Mouse (Mus musculus) limb, embryonic 13.5 days (tissue): ENCODE measurements around the gene Ift81. TPM values are rescaled to one million over a fixed set of nuclear protein-coding genes. Genes with fewer than 3 reads are reported as not detected.

Experiments used
- ATAC-seq: fragments of 200-750 bp; cut with Nextera tagmentation; 2 replicates; pipeline ENCODE4 v1.8.0; 2017; ENCODE audit warnings: low read depth, moderate number of reproducible peaks, moderate TSS enrichment; ENCODE audit not compliant: low FRiP score
- H3K27ac ChIP-seq: fragments of 300-500 bp; sonication (generic); 2 replicates; pipeline ENCODE4 v1.5.1; 2015; ENCODE audit warnings: inconsistent platforms, mild to moderate bottlenecking, moderate library complexity
- H3K27me3 ChIP-seq: fragments of 300-500 bp; sonication (generic); 2 replicates; pipeline ENCODE4 v1.6.1; 2015; ENCODE audit warnings: mild to moderate bottlenecking, inconsistent platforms
- H3K36me3 ChIP-seq: fragments of 300-500 bp; sonication (generic); 2 replicates; pipeline ENCODE4 v1.6.1; 2015; ENCODE audit warnings: inconsistent platforms, mild to moderate bottlenecking, moderate library complexity
- H3K4me1 ChIP-seq: fragments of 300-500 bp; sonication (generic); 2 replicates; pipeline ENCODE4 v1.6.1; 2015; ENCODE audit warnings: inconsistent platforms
- H3K4me2 ChIP-seq: fragments of 300-500 bp; sonication (generic); replicated peaks from 2 replicates; pipeline ENCODE4 v1.6.1; 2015; ENCODE audit warnings: inconsistent platforms, mild to moderate bottlenecking, moderate library complexity
- H3K4me3 ChIP-seq: fragments of 300-500 bp; sonication (generic); 2 replicates; pipeline ENCODE4 v1.5.1; 2015; ENCODE audit warnings: moderate library complexity, mild to moderate bottlenecking, inconsistent platforms
- H3K9ac ChIP-seq: fragments of 300-500 bp; sonication (generic); 2 replicates; pipeline ENCODE4 v1.6.1; 2015; ENCODE audit warnings: mild to moderate bottlenecking, inconsistent platforms
- H3K9me3 ChIP-seq: fragments of 300-500 bp; sonication (generic); 2 replicates; pipeline ENCODE4 v1.6.1; 2016; ENCODE audit warnings: inconsistent platforms
- WGBS: fragments of 180-500 bp; shearing (Covaris S2); methylation state at CpG from one replicate; pipeline ENCODE4 v1.1.7; 2015; 5-methylcytosine and 5-hydroxymethylcytosine counted together
- polyA plus RNA-seq: library from polyadenylated mRNA; unstranded; fragments of >200 nt; fragmentation: Nextera tagmentation; extraction: Ambion mirVana; gene quantifications from 2 replicates; pipeline ENCODE4 v1.2.1, GENCODE M21; 2015

The Ift81 gene
- polyA plus RNA-seq, 1 experiment from 2014 or later, result 50.7 TPM

DNA sequence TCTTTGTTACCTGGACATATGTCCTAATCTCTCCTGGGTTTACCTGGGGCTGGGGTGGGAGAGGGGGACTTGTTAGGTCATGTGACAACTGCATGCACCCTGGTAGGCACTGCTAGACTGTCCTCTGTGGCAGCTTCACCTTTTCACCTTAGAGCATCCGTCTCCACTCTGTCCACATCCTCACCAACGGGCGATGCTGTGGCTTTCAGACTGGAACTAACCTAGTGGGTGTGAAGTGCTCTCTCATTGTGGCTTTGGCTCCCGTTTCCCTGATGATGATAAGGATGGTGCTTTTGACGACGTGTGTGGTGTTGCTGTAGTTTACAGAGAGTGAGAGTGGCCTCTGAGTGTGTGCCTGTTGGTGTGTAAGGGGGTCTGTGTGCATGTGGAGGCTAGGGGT, 31.0 kb upstream of the Ift81 start:
- Histone ChIP-seq H3K9ac (no peak overlapping the region), H3K4me3 (no peak overlapping the region), H3K36me3 (no peaks in the 10 kb centered on the region), H3K4me2 (no peak overlapping the region), H3K27ac (no peak overlapping the region), H3K27me3 (no peaks in the 10 kb centered on the region), H3K9me3 (no peaks in the 10 kb centered on the region), H3K4me1 (no peaks in the 10 kb centered on the region)
- 85% methylated on average over 6 of the region's 6 CpGs for WGBS
- no peak for ATAC-seq

DNA sequence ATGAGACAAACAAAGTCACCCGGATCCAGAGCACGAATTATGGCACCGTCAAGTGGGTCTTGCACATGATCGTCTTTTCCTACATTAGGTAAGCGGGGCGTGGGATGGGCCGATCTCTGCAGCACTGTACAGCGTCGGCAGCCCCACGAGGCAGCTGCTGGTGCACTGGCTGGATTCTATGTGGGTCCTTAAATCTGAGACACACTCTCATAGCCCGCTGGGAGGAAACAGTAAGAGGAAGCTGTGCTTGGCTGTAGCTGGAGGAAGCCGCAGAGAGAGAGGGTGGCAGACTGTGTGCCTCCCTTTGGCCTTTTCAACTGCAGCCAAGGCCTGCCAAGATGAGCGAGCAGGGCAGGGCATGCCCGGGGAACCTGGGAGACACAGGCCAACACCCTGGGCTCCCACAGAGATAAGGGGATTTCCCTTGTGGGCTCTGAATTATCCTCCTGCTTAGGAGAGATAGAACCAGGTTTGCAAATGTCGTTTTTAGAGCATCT, 29.8 kb upstream of the Ift81 start:
- Histone ChIP-seq H3K36me3 (no peaks in the 10 kb centered on the region), H3K9me3 (no peaks in the 10 kb centered on the region), H3K9ac (no peak overlapping the region), H3K27ac (no peak overlapping the region), H3K4me2 (no peak overlapping the region), H3K4me3 (no peak overlapping the region), H3K27me3 (no peaks in the 10 kb centered on the region), H3K4me1 (no peaks in the 10 kb centered on the region)
- ATAC-seq, result no peak; the same call in 1 of the 2 replicates
- 75% methylated on average over 15 of the region's 15 CpGs for WGBS

DNA sequence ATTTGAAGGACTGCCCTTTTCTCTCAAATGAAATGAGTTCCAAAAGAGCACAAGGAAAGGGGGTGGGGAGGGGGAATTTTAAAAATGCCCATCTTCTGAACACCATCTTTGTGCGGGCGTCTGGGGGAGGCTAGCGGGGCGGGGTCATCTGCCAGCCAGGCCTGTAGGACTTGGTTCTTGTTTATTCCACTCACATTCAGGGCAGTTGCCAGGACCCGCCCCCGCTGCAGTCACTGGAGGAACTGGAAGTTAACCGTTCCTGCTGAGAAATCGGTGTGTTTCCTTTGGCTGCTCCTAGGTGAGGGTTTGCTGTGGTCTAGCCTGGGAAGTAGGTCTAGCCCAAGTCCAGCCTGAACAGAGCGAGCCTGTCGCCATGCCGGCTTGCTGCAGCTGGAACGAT, 29.4 kb upstream of the Ift81 start, which contains the start of gene P2rx7:
TSS of gene P2rx7 (plus strand) at position 211 of the 400 bp plus-strand sequence.
- no peaks in the 10 kb centered on the region for H3K36me3 ChIP-seq
- H3K27ac ChIP-seq, result no peak within 1 kb of the TSS
- H3K27me3 ChIP-seq, result no peaks in the 10 kb centered on the region
- WGBS, result 80% methylated on average over 12 of the region's 12 CpGs
- no peak for ATAC-seq
- no peak within 1 kb of the TSS for H3K4me2 ChIP-seq
- H3K9me3 ChIP-seq, result no peaks in the 10 kb centered on the region
- no peak within 1 kb of the TSS for H3K9ac ChIP-seq
- no peaks in the 10 kb centered on the region for H3K4me1 ChIP-seq
- no peak within 1 kb of the TSS for H3K4me3 ChIP-seq

DNA sequence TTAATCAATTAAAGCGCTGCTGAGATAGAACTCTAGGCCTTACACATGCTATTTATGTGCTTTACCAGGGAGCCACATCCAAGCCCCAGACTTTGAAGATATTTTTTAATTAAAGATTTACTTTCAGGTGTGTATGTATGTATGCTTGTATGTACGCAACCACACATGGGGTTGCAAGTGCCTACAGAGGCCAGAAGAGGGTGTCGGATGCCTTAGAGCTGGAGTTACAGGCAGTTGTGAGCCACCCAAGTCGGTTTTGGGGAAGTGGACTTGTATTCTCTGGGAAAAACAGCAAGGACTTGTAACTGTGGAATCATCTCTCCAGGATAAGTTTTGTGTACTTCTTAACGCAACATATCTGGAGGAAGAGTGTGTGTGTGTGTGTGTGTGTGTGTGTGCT, 25.7 kb upstream of the Ift81 start:
- no peak overlapping the region for H3K9ac ChIP-seq

DNA sequence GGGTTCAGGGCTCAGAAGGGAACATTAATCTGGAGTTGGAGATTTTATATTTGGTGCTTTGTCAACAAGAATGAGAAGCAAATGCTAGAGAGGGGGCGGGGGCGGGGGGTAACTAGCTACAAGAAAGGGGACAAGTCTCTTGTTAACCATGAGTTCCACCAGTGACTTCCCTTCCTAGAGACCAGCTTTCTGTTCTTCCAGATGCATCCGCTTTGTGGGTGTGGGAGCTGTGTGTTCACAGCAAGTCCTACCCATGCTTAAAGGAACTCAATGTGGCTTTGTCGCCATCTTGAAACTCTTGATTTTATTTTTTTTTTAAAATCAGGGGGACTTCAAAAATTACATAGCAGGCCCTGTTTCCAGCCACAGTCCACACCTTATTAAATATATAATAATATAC, 25.2 kb upstream of the Ift81 start:
- WGBS, result 87% methylated on average over 4 of the region's 4 CpGs
- H3K4me1 ChIP-seq, result no peaks in the 10 kb centered on the region
- H3K4me3 ChIP-seq, result no peak overlapping the region
- no peaks in the 10 kb centered on the region for H3K27me3 ChIP-seq
- no peak overlapping the region for H3K4me2 ChIP-seq
- H3K27ac ChIP-seq, result no peak overlapping the region
- ATAC-seq, result no peak
- H3K9me3 ChIP-seq, result no peaks in the 10 kb centered on the region
- no peak overlapping the region for H3K9ac ChIP-seq
- H3K36me3 ChIP-seq, result no peaks in the 10 kb centered on the region

More for the DNA sequence above, 25.7 kb upstream of the Ift81 start:
- WGBS, result 86% methylated on average over 5 of the region's 5 CpGs
- no peak overlapping the region for H3K4me2 ChIP-seq
- H3K27ac ChIP-seq, result no peak overlapping the region
- no peak for ATAC-seq
- H3K4me3 ChIP-seq, result no peak overlapping the region
- H3K9me3 ChIP-seq, result no peaks in the 10 kb centered on the region
- no peaks in the 10 kb centered on the region for H3K27me3 ChIP-seq
- no peaks in the 10 kb centered on the region for H3K36me3 ChIP-seq
- H3K4me1 ChIP-seq, result no peaks in the 10 kb centered on the region

DNA sequence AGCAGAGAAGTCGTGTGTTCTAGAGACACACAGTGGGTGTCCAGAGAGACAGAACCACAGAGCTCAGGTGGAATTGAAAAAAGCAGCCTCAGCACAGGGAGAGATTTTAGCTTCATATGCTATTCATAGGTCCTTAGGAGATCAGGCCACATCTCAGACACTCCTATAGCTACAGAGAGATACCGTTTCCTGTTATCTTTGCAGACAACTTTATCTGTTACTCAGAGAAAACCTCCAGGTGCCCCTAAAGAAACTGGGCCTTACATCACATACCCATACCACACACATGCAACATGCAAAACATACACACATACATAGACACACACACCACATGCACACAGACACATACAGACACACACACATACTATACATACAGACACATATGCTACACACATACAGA, 24.0 kb upstream of the Ift81 start:
- Histone ChIP-seq H3K9ac (no peak overlapping the region), H3K27ac (no peak overlapping the region), H3K9me3 (no peaks in the 10 kb centered on the region), H3K4me2 (no peak overlapping the region), H3K4me1 (no peaks in the 10 kb centered on the region), H3K27me3 (no peaks in the 10 kb centered on the region), H3K4me3 (no peak overlapping the region), H3K36me3 (no peaks in the 10 kb centered on the region)
- no peak for ATAC-seq
- WGBS, result 88% methylated on average over 2 of the region's 2 CpGs

DNA sequence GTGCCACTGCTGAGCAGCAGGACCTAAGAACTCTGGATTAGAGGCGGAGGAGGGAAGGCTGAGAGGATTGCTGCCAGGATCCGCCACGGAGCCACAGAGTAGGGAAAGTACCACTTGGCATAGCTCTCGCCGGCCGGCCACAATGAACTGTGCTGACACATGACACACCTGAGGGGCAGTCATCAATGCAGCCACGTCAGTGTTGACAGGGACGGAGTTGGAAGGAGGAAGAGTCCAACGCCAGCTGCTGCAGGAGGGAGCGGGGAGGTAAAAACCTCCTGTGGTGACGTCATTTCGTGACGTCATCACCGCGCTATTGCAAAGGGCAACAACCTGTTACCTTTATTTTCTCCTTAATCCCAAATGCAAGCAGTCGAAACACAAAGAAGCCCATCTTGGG, 22.6 kb upstream of the Ift81 start:
- Histone ChIP-seq H3K9me3 (no peaks in the 10 kb centered on the region), H3K36me3 (no peaks in the 10 kb centered on the region), H3K27me3 (no peaks in the 10 kb centered on the region), H3K27ac (no peak overlapping the region), H3K4me3 (peak overlapping the region; percentile 16), H3K4me2 (peak overlapping the region; percentile 45), H3K4me1 (no peaks in the 10 kb centered on the region), H3K9ac (0 out of 2 replicates have a peak overlapping the region, but pooled peaks have one; percentile 32)
- WGBS, result 44% methylated on average over 16 of the region's 16 CpGs
- ATAC-seq, result no peak

DNA sequence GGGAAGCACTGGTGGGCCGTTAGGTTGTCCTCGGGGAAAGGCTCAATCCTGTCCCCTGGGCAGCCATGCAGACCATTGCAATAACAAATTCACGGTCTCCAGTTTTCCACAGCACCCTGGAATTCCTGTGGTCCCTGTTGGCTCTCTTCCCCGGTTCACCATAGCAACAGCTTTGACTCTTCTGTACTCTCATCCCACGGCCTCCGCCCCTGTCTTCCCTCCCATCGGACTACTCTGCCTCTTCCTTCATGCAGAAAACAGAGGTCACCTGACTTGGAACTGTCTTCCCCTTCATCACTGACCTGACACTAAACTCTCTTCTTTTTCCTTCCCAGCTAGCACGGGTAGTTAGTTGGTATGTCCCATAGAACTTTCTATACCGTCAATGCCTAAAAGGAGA, 22.0 kb upstream of the Ift81 start:
- no peak overlapping the region for H3K9ac ChIP-seq
- H3K9me3 ChIP-seq, result no peaks in the 10 kb centered on the region
- H3K27ac ChIP-seq, result no peak overlapping the region
- no peak for ATAC-seq
- WGBS, result 90% methylated on average over 9 of the region's 9 CpGs
- H3K36me3 ChIP-seq, result no peaks in the 10 kb centered on the region
- H3K4me2 ChIP-seq, result no peak overlapping the region
- no peak overlapping the region for H3K4me3 ChIP-seq
- H3K27me3 ChIP-seq, result no peaks in the 10 kb centered on the region
- H3K4me1 ChIP-seq, result no peaks in the 10 kb centered on the region

DNA sequence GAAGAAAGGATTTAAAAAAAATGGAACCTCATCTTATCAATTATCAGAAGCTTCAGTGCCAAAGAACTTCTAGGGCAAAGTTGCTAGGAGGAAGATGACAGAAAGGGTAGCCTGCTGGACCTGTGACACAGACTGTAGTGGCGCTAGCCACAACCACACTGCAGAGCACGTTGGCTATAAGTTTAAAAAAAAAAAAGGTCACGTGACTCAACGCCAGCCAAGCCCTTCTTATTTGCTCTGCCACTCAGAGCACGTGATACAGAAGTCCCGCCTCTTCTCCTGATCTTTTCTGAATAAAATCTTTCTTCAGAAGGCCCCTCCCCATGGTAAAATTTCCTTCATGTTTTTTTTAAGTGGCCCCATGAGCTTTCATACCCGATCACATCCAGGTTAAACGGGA, 20.9 kb upstream of the Ift81 start:
- no peaks in the 10 kb centered on the region for H3K9me3 ChIP-seq
- H3K4me2 ChIP-seq, result no peak overlapping the region
- 79% methylated on average over 8 of the region's 8 CpGs for WGBS

DNA sequence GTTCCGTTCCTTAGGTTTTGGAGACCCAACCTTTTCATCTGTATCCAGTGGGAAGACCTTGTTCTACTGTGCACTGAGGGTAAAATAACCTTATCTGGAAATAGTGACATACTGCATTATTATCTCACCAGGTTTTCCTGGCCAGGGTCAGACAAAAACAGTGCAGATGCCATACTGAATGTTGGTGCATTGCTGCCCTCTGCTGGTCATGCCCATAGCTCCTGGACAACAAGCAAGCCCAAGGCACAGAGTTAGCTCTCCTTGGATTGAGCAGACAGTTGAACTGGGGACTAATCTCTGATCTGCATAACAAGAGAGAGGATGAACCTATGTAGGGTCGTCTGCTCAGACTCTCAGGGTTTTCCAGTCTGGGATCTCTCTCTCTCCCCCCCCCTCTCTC, 12.9 kb upstream of the Ift81 start:
- Histone ChIP-seq H3K27me3 (no peaks in the 10 kb centered on the region), H3K4me1 (no peaks in the 10 kb centered on the region), H3K27ac (no peak overlapping the region), H3K4me2 (no peak overlapping the region), H3K9me3 (no peaks in the 10 kb centered on the region), H3K4me3 (no peak overlapping the region), H3K9ac (no peak overlapping the region), H3K36me3 (no peaks in the 10 kb centered on the region)
- peak; percentile 54; the same call in 1 of the 2 replicates for ATAC-seq
- 44% methylated on average over 2 of the region's 2 CpGs for WGBS

More for the DNA sequence above, 20.9 kb upstream of the Ift81 start:
- Histone ChIP-seq H3K36me3 (no peaks in the 10 kb centered on the region), H3K9ac (no peak overlapping the region), H3K27me3 (no peaks in the 10 kb centered on the region), H3K4me3 (no peak overlapping the region), H3K27ac (no peak overlapping the region), H3K4me1 (no peaks in the 10 kb centered on the region)
- no peak for ATAC-seq

DNA sequence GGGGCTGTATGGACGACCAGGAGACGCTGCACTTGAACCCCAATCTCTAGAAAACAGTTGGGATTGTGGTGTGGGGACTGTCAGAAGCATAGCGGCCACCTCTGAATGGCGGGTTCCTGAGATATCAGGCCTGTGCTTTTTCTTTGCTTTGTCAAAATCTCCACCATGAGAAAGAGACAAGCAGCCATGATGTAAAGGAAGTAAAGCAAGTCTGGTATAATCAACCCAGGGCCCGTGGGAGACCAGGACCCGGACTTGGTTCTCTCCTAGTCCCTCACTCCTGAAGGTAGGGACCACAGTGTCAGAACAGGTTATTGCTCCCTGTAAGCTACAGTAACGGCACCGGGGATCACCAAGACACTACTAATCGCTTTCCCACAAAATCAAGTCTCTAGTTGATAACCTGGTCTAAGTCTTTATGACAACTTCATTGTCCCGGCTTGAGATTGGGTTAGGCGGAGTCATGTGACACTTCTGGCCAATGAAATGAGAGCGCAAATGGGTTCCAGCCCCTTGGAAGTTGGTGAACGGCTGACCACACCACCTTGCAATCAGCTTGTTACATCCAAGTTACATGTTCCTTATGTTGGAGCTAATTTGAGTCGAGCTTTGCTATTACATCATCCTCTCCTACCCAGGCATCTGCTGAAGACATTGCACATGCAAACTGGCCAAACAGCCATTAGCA, 11.4 kb upstream of the Ift81 start:
- ATAC-seq, result no peak
- WGBS, result 83% methylated on average over 14 of the region's 14 CpGs
- Histone ChIP-seq H3K4me3 (no peak overlapping the region), H3K27me3 (no peaks in the 10 kb centered on the region), H3K4me1 (peaks cover 11% of the 10 kb centered on the region), H3K36me3 (no peaks in the 10 kb centered on the region), H3K4me2 (no peak overlapping the region), H3K27ac (no peak overlapping the region), H3K9ac (no peak overlapping the region), H3K9me3 (no peaks in the 10 kb centered on the region)

DNA sequence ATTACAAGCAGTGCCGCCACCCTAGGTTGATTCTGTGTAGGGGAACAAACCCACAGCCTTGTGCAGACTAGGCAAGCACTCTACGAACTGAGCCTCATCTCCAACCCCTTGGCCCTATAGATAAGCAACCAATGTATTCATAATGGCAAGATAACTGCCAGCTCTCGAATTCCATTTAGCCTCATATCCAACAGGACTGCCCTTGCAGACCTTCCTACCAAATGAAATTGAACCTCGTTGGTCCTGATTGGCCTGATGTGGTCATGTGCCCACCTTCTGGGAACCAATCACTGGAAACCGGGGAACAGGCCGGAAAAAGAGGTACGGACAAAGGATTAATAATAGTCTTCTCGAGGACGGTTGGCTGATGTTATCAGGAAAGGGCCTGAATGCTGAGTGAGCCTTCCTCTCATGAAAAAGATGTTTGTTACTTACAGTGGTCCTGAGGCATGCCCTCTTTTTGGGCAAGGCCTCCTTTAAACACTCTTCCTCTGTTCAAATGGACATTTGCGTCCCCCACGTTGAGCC, 10.7 kb upstream of the Ift81 start:
- H3K27me3 ChIP-seq, result no peaks in the 10 kb centered on the region
- no peaks in the 10 kb centered on the region for H3K9me3 ChIP-seq
- ATAC-seq, result no peak
- no peaks in the 10 kb centered on the region for H3K36me3 ChIP-seq
- H3K4me3 ChIP-seq, result no peak overlapping the region
- H3K4me1 ChIP-seq, result peaks cover 11% of the 10 kb centered on the region
- no peak overlapping the region for H3K27ac ChIP-seq
- 84% methylated on average over 11 of the region's 11 CpGs for WGBS
- no peak overlapping the region for H3K4me2 ChIP-seq
- no peak overlapping the region for H3K9ac ChIP-seq

DNA sequence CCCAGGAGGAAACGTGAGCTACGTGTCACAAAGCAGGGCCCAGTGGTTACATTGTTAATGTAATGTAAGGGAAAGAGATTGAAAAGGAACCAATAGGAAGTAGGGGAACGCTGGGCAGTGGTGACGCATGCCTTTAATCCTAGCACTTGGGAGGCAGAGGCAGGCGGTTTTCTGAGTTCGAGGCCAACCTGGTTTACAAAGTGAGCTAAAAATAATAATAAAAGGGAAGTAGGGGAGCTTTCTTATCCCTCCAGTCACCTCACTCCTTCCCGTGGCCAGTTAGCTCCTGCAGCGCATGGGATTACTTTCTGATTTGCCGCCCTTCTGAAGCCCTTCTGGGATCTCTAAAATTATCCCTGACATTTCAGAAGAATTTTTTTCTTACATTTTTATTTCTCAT, 9.5 kb upstream of the Ift81 start:
- Histone ChIP-seq H3K9ac (no peak overlapping the region), H3K9me3 (no peaks in the 10 kb centered on the region), H3K4me1 (peaks cover 11% of the 10 kb centered on the region), H3K27ac (no peak overlapping the region), H3K4me2 (no peak overlapping the region), H3K36me3 (no peaks in the 10 kb centered on the region), H3K27me3 (no peaks in the 10 kb centered on the region), H3K4me3 (no peak overlapping the region)
- no peak for ATAC-seq
- WGBS, result 80% methylated on average over 9 of the region's 9 CpGs
